Mouse (Mus musculus) gastrocnemius, adult 8-10 months (tissue): ENCODE data around the gene Evc2. TPM values are rescaled to one million over a fixed set of nuclear protein-coding genes. Genes with fewer than 3 reads are reported as not detected.

Experiments
- DNase-seq, 2 experiments: peaks; one replicate each; pipeline ENCODE4 v3.0.0; 2022; ENCODE audit warnings: low spot score in 2 of 2
- total RNA-seq, 4 experiments: library from RNA; stranded (reverse); gene quantifications; 2 replicates each; pipeline ENCODE4 v1.2.4; 2022

The Evc2 gene
- total RNA-seq, 4 experiments from 2014 or later, result 7.3 to 8.5 (median 7.8) TPM

DNA sequence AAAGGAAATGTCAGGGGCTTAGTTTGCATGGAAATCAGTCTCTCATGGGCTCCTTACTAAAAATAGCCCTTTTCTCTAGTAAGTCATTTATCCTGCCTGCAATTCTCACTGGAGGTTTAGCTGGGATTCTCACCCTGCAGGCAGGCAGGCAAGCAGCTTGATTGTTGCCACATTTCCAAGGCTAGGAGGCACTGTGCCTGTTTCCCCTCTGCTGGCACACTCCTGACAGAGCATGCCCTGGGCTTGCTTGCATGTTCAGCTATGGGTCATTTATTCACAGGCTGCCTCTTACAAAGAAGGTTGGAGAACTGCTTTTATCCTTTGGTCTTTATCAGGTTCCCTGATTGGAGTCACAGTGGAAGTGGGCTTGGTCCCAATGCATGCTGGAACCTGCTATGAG lies 27.5 kb downstream of the Evc2 start:
- no peak for DNase-seq

GRCm38 (mm10) chr5:37368796-37369195 lies 30.5 kb downstream of the Evc2 start:
- no peak for DNase-seq

GRCm38 (mm10) chr5:37377376-37377775 lies 39.1 kb downstream of the Evc2 start:
- no peak for DNase-seq

- DNase-seq, result peak; percentile 19 to 26
Observed at GRCm38 (mm10) chr5:37380641-37381040, 42.3 kb downstream of the Evc2 start.

DNA sequence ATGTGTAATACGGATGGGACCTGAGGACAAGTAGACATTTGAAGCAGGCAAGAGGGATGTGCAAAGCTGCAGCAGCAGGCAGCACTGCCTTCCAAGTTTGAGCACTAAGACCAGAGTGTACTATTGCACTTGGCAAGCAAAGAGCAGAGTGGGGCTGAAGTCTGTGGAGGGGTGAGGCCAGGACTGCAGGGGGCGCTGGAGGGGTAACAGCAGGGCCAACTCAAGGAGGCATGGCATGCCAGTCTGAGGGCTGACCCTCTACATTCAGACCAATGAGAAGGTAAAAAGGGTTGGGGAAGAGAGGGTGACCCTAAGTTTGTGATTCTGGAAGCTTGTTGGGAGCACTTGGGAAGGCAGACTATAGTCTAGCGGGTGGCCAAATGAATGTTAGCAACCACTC lies 45.3 kb downstream of the Evc2 start:
- DNase-seq, result no peak

DNA sequence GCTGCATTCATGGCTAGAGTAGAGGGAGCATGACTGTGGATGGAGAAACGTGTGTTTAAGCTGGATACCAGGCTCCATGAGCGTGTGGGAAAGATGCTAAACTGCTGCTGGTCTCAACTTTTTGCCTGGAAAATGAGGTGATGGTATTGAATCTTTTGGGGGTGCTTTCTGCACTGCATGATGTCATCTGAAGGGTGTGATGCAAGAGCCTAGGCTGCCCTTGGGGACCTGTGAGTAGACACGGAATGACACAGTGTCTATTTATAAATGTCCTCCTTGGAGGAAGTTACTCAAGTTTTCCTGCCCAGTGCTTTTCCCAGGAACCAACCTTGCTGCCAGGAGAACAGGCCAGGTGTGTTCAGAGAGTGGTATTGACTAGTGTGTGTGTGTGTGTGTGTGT lies 50.3 kb downstream of the Evc2 start:
- DNase-seq, result no peak

- no peak for DNase-seq
Observed at GRCm38 (mm10) chr5:37389808-37390495, 51.7 kb downstream of the Evc2 start.

GRCm38 (mm10) chr5:37390923-37391322 lies 52.6 kb downstream of the Evc2 start:
- DNase-seq, result no peak

DNA sequence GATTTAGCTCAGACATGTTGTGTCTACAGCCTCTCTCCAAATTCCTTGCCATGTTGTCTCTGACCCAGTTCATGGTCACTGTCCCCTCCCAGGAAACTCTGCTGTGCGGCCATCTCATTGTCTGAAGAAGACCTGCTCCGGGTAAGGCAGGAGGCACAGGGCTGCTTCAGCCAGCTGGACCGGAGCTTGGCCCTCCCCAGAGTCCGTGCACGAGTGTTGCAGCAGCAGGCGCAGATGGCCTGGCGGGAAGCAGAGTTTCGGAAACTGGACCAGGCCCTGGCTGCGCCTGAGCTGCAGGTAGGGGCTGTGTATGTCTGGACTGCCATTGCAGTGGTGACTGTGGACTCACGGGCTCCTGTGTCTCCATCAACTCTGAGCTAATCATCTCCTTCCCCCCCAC lies 53.6 kb downstream of the Evc2 start:
- DNase-seq, result no peak

GRCm38 (mm10) chr5:37395172-37396030 lies 57.1 kb downstream of the Evc2 start:
- no peak for DNase-seq

DNA sequence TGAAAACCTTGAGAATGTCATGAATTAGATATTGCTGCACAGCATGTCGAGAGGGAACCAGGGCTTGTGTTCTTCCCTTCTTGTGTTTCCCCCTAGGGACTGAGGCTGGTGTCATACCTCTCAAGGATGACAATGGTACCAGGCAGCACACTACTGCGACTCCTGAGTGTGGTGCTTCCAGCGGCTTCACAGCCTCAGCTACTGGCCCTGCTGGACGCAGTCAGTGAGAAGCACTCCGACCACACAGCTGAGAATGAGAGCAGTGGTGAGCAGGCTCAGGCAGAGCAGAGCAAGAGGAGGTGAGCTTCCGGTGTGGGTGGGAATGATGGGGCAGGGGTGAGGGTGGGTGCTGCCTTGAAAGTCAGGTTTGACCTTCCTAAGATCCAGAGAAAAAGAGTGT lies 80.7 kb downstream of the Evc2 start:
- no peak for DNase-seq

- no peak for DNase-seq
Observed at GRCm38 (mm10) chr5:37427210-37427609, 88.9 kb downstream of the Evc2 start.

DNA sequence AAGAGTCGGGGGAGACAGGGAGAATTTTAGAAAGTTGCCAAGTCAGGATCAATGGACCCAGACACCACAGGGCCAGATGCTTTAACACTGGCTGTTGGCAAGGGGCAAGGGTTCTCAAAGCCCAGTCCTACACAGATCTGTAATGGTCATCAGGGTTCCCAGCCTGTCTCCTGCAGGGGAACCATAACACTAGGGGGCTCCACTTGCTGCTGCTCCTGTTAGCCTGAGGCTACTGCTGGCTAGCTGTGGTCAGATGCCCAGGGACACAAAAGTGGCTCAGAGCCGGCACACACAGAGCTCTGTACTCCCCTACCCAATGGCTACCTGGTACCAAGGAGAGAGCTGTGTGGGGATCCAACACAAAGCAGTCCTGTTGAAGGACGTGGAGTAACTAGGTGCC lies 97.1 kb downstream of the Evc2 start:
- no peak for DNase-seq

DNA sequence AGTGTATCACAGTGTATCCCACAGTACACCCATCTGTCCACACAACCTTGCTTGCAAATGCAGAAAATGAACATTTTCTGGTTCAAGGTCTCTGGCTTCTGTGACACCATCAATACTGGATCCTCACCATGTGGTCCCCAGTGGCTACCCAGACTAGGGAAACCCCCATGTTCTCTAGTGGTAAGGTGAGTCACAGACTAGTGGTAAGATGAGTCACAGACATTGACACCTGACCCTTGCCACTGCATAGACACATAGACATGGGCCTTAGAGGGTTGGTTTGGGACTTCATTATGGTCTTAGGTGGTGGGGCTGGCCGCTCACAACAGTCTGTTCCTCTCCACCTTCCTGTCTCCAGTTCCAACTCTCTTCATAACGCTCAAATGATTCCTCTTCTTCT lies 104.5 kb downstream of the Evc2 start:
- DNase-seq, result no peak

DNA sequence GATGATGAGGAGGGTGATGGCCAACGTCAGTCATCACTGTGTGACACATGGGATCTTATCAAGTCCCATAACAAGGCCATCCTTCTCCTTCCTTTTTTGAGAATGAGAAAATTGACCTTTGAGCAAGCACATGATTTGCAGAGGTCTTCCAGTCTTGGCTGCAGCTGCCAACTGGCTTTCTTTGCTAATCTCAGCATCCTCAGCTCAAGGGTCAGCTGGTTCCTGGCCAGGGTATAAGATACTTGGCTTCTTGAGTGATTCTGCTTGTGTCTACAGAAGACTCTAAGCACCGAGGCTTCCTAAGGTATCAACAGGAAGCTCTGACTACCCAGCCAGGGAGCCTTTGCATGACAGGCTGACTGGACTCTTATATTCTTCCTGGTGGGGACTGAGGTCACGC lies 109.2 kb downstream of the Evc2 start:
- DNase-seq, result no peak

GRCm38 (mm10) chr5:37456590-37456989 lies 118.3 kb downstream of the Evc2 start:
- DNase-seq, result no peak

- no peak for DNase-seq
Observed at GRCm38 (mm10) chr5:37457191-37457590, 118.9 kb downstream of the Evc2 start.

DNA sequence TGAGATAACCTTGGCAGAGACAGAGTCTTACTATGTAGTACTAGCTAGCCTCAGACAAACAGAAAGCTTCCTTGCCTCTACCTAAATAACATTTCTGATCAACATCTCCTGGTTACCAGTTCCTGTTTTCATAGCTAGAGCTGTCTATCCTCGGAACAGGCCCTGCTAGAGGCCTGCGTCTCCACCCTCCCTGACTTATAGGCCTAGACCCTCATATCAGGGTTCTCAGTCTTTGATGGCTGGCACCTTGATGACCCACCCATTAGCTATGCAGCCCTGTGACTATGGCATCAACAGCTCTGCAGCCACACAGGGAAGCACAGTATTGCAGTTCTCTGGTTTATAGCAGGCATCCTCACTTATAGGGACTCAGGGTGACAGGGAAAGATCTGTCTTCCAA lies 119.5 kb downstream of the Evc2 start:
- DNase-seq, result no peak

GRCm38 (mm10) chr5:37458236-37458635 lies 119.9 kb downstream of the Evc2 start:
- DNase-seq, result no peak

GRCm38 (mm10) chr5:37465461-37465860 lies 127.2 kb downstream of the Evc2 start:
- no peak for DNase-seq

- no peak for DNase-seq
Observed at GRCm38 (mm10) chr5:37467646-37468045, 129.3 kb downstream of the Evc2 start.

DNA sequence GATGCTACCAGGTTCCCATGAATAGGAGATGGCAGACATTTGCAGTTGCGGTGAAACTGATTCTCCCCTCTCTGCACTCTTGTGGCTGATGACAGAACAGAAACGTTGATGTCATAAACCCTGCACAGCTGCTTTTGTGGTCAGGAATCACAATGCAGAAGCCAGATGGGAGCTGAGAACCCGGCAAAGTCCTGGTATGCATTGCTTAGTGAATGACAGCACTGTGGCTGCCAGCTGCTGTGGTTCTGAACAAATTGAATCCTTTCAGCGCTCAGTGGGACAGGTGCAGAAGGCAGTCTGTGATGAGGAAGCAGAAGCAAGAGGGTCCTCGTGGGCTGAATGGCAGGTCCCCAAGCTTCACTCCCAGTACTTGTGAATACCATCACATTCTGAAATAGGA lies 130.7 kb downstream of the Evc2 start:
- DNase-seq, result no peak

- DNase-seq, result no peak
Observed at GRCm38 (mm10) chr5:37471584-37471983, 133.3 kb downstream of the Evc2 start.
